Mouse (Mus musculus): ENCODE data around the gene Ttc25. TPM values are rescaled to one million over a fixed set of nuclear protein-coding genes. Genes with fewer than 3 reads are reported as not detected.

Gene Ttc25
- total and polyA plus RNA-seq, 2 experiments from 2014 or later = 1.5 to 1.8 TPM

GRCm38 (mm10) chr11:100550101-100550500 lies 4.7 kb downstream of the Ttc25 start:
- Histone ChIP-seq H3K4me3 (ENCODE audit: low read length) (no peak overlapping the region), H3K4me2 (ENCODE audit: low read depth, low read length) (no peak overlapping the region), H3K27me3 (ENCODE audit: insufficient read depth, low read length) (no peaks in the 10 kb centered on the region), H3K9ac (replicated peaks; ENCODE audit: low read length) (no peak overlapping the region), H3K36me3 (ENCODE audit: insufficient read depth, low read length) (no peaks in the 10 kb centered on the region), H3K4me1 (ENCODE audit: insufficient read depth, low read length) (peaks cover 4% of the 10 kb centered on the region; the same call in 1 of the 2 replicates), H3K27ac (no peak overlapping the region), H3K9me3 (ENCODE audit: low read length) (no peaks in the 10 kb centered on the region)
- DNase-seq (ENCODE audit: low spot score) (no peak), ATAC-seq (no peak)
- TF ChIP-seq CTCF (IDR thresholded peaks at IDR 0.05; ENCODE audit: low read depth) = no peak
- 71% methylated on average over 6 of the region's 6 CpGs for WGBS

GRCm38 (mm10) chr11:100552842-100553241 lies 7.4 kb downstream of the Ttc25 start:
- Histone ChIP-seq H3K9ac (replicated peaks; ENCODE audit: low read length) (no peak overlapping the region), H3K4me1 (ENCODE audit: insufficient read depth, low read length) (no peaks in the 10 kb centered on the region), H3K4me2 (ENCODE audit: low read depth, low read length) (no peak overlapping the region), H3K27ac (no peak overlapping the region), H3K27me3 (ENCODE audit: insufficient read depth, low read length) (no peaks in the 10 kb centered on the region), H3K36me3 (ENCODE audit: insufficient read depth, low read length) (no peaks in the 10 kb centered on the region), H3K9me3 (ENCODE audit: low read length) (no peaks in the 10 kb centered on the region), H3K4me3 (ENCODE audit: low read length) (no peak overlapping the region)
- WGBS = 51% methylated on average over 4 of the region's 4 CpGs
- TF ChIP-seq CTCF (IDR thresholded peaks at IDR 0.05; ENCODE audit: low read depth) = no peak
- ATAC-seq (no peak), DNase-seq (ENCODE audit: low spot score) (no peak)

DNA sequence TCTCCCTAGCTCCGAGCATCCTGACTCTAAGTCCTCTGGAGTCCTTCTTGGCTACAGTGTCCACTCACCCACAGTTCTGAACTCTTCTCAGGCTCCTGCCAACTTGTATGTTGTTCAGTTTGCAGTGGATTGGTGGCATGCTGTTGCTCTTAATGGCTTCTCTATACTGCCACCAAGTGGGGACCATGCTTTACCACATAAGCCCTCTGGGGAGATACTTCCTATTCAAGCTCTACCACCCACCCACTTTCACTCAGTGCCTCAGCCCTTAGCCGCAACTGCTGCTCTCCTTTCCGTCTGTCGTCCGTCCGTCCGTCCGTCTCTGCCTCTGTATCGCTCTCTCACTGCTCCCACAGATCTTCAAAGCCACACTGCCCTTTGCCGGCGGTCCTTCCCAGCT lies 10.2 kb downstream of the Ttc25 start:
- 17% methylated on average over 11 of the region's 11 CpGs for WGBS
- Histone ChIP-seq H3K9ac (replicated peaks; ENCODE audit: low read length) (no peak overlapping the region), H3K27ac (no peak overlapping the region)

DNA sequence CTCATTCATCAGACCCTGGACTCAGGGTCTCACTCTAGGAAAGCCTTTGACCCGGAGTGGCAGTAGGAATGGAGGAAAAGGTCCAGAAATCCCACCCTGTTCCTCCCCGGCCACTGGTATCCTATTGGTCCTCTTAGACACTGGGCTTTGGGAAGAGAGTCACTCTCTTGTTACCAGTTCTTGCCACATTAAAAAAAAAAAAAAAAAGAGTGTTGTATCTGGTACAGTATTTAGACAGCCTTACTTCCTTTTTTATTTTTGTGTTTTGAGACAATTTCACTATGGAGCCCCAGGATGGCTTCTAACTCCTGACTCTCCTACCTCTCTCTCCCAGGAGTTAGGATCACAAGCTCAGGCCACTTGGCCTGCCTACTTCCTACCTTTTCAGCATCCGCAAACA lies 12.2 kb downstream of the Ttc25 start:
- no peak overlapping the region for H3K9ac ChIP-seq (replicated peaks; ENCODE audit: low read length)
- no peak for TF ChIP-seq CTCF (IDR thresholded peaks at IDR 0.05; ENCODE audit: low read depth)
- no peaks in the 10 kb centered on the region for H3K36me3 ChIP-seq (ENCODE audit: insufficient read depth, low read length)
- H3K27ac ChIP-seq = no peak overlapping the region
- ATAC-seq (no peak), DNase-seq (ENCODE audit: low spot score) (no peak)
- H3K9me3 ChIP-seq (ENCODE audit: low read length) = no peaks in the 10 kb centered on the region
- WGBS = 76% methylated on average over 3 of the region's 3 CpGs
- no peaks in the 10 kb centered on the region for H3K4me1 ChIP-seq (ENCODE audit: insufficient read depth, low read length)
- no peak overlapping the region for H3K4me3 ChIP-seq (ENCODE audit: low read length)
- no peaks in the 10 kb centered on the region for H3K27me3 ChIP-seq (ENCODE audit: insufficient read depth, low read length)
- no peak overlapping the region for H3K4me2 ChIP-seq (ENCODE audit: low read depth, low read length)

More for the DNA sequence above, 10.2 kb downstream of the Ttc25 start:
- peak; percentile 89 for DNase-seq (ENCODE audit: low spot score)
- TF ChIP-seq CTCF (IDR thresholded peaks at IDR 0.05; ENCODE audit: low read depth) = peak; percentile 82
- Histone ChIP-seq H3K9me3 (ENCODE audit: low read length) (no peaks in the 10 kb centered on the region), H3K4me3 (ENCODE audit: low read length) (no peak overlapping the region), H3K4me1 (ENCODE audit: insufficient read depth, low read length) (no peaks in the 10 kb centered on the region), H3K27me3 (ENCODE audit: insufficient read depth, low read length) (no peaks in the 10 kb centered on the region), H3K4me2 (ENCODE audit: low read depth, low read length) (0 out of 2 replicates have a peak overlapping the region, but pooled peaks have one; percentile 11), H3K36me3 (ENCODE audit: insufficient read depth, low read length) (no peaks in the 10 kb centered on the region)
- ATAC-seq = peak; percentile 75

GRCm38 (mm10) chr11:100559476-100559875 lies 14.1 kb downstream of the Ttc25 start:
- H3K36me3 ChIP-seq (ENCODE audit: insufficient read depth, low read length) = no peaks in the 10 kb centered on the region
- H3K27ac ChIP-seq = no peak overlapping the region
- 44% methylated on average over 7 of the region's 7 CpGs for WGBS
- H3K9ac ChIP-seq (replicated peaks; ENCODE audit: low read length) = no peak overlapping the region
- DNase-seq (ENCODE audit: low spot score) (no peak), ATAC-seq (no peak)
- H3K27me3 ChIP-seq (ENCODE audit: insufficient read depth, low read length) = no peaks in the 10 kb centered on the region
- TF ChIP-seq CTCF (IDR thresholded peaks at IDR 0.05; ENCODE audit: low read depth) = no peak
- no peaks in the 10 kb centered on the region for H3K4me1 ChIP-seq (ENCODE audit: insufficient read depth, low read length)
- no peak overlapping the region for H3K4me3 ChIP-seq (ENCODE audit: low read length)
- no peaks in the 10 kb centered on the region for H3K9me3 ChIP-seq (ENCODE audit: low read length)
- H3K4me2 ChIP-seq (ENCODE audit: low read depth, low read length) = no peak overlapping the region

GRCm38 (mm10) chr11:100561748-100562147 lies 16.3 kb downstream of the Ttc25 start:
- no peaks in the 10 kb centered on the region for H3K36me3 ChIP-seq (ENCODE audit: insufficient read depth, low read length)
- no peak for ATAC-seq
- no peak overlapping the region for H3K9ac ChIP-seq (replicated peaks; ENCODE audit: low read length)
- WGBS = 51% methylated on average over 5 of the region's 5 CpGs
- H3K9me3 ChIP-seq (ENCODE audit: low read length) = no peaks in the 10 kb centered on the region
- TF ChIP-seq CTCF (IDR thresholded peaks at IDR 0.05; ENCODE audit: low read depth) = no peak
- no peaks in the 10 kb centered on the region for H3K27me3 ChIP-seq (ENCODE audit: insufficient read depth, low read length)
- DNase-seq (ENCODE audit: low spot score) = no peak
- H3K4me3 ChIP-seq (ENCODE audit: low read length) = no peak overlapping the region
- no peak overlapping the region for H3K27ac ChIP-seq
- H3K4me2 ChIP-seq (ENCODE audit: low read depth, low read length) = no peak overlapping the region
- no peaks in the 10 kb centered on the region for H3K4me1 ChIP-seq (ENCODE audit: insufficient read depth, low read length)

DNA sequence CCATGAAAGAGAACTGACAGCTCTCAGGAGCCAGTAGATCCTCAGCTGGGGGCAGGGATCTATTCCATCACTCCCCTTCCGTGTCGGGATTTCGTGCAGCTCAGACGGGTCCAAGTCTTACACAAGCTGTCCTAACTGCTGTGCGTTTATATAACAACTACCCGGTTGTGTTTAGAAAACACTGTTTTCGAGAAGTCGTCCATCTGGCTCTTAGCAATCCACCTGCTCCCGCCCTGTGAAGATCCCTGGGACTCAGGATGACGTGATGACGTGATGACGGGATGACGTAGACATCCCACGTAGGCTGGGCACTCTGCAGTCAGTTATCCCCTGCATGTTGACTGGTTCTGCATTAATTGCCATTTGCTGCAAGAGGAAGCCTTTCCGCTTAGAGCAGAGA lies 18.9 kb downstream of the Ttc25 start:
- Histone ChIP-seq H3K27me3 (ENCODE audit: insufficient read depth, low read length) (no peaks in the 10 kb centered on the region), H3K27ac (no peak overlapping the region), H3K4me3 (ENCODE audit: low read length) (no peak overlapping the region), H3K9me3 (ENCODE audit: low read length) (no peaks in the 10 kb centered on the region), H3K9ac (replicated peaks; ENCODE audit: low read length) (no peak overlapping the region), H3K36me3 (ENCODE audit: insufficient read depth, low read length) (no peaks in the 10 kb centered on the region), H3K4me1 (ENCODE audit: insufficient read depth, low read length) (no peaks in the 10 kb centered on the region), H3K4me2 (ENCODE audit: low read depth, low read length) (no peak overlapping the region)
- ATAC-seq (no peak), DNase-seq (ENCODE audit: low spot score) (no peak)
- TF ChIP-seq CTCF (IDR thresholded peaks at IDR 0.05; ENCODE audit: low read depth) = no peak
- WGBS = 85% methylated on average over 15 of the region's 15 CpGs

Data from hindbrain, postnatal 0 days (tissue).